Mouse (Mus musculus) thymus, postnatal 14 days (tissue): ENCODE measurements around the gene Wasf2.
A peak's percentile ranks its signal among the peaks of the same experiment; 100 is the strongest.

ENCODE experiments used
- DNase-seq: peaks from one replicate; pipeline ENCODE4 v3.0.0; 2021

The Wasf2 gene

GRCm38 (mm10) chr4:133129391-133129790 lies 914 bp upstream of the Wasf2 start:
- peak; percentile 62 for DNase-seq

- DNase-seq, result peak; percentile 54
Measured at GRCm38 (mm10) chr4:133130890-133131741, 811 bp downstream of the Wasf2 start.

GRCm38 (mm10) chr4:133132027-133132426 lies 1.7 kb downstream of the Wasf2 start:
- DNase-seq, result peak; percentile 55

GRCm38 (mm10) chr4:133136946-133137345 lies 6.6 kb downstream of the Wasf2 start:
- no peak for DNase-seq

- DNase-seq, result no peak
Measured at GRCm38 (mm10) chr4:133138971-133139370, 8.7 kb downstream of the Wasf2 start.

- DNase-seq, result no peak
Measured at GRCm38 (mm10) chr4:133155006-133155405, 24.7 kb downstream of the Wasf2 start.

- no peak for DNase-seq
Measured at GRCm38 (mm10) chr4:133155726-133156125, 25.4 kb downstream of the Wasf2 start.

- no peak for DNase-seq
Measured at GRCm38 (mm10) chr4:133156422-133156821, 26.1 kb downstream of the Wasf2 start.

GRCm38 (mm10) chr4:133156831-133157230 lies 26.5 kb downstream of the Wasf2 start:
- no peak for DNase-seq

- peak; percentile 36 for DNase-seq
Measured at GRCm38 (mm10) chr4:133159127-133159526, 28.8 kb downstream of the Wasf2 start.

- DNase-seq, result no peak
Measured at GRCm38 (mm10) chr4:133159646-133160045, 29.3 kb downstream of the Wasf2 start.

- no peak for DNase-seq
Measured at GRCm38 (mm10) chr4:133160211-133160610, 29.9 kb downstream of the Wasf2 start.

GRCm38 (mm10) chr4:133160821-133161220 lies 30.5 kb downstream of the Wasf2 start:
- DNase-seq, result no peak

- no peak for DNase-seq
Measured at GRCm38 (mm10) chr4:133162196-133162595, 31.9 kb downstream of the Wasf2 start.

GRCm38 (mm10) chr4:133166773-133167172 lies 36.5 kb downstream of the Wasf2 start:
- no peak for DNase-seq

- peak; percentile 70 for DNase-seq
Measured at GRCm38 (mm10) chr4:133169237-133170055, 39.1 kb downstream of the Wasf2 start.

GRCm38 (mm10) chr4:133170056-133170524 lies 39.8 kb downstream of the Wasf2 start:
- no peak for DNase-seq

GRCm38 (mm10) chr4:133170616-133171015 lies 40.3 kb downstream of the Wasf2 start:
- no peak for DNase-seq

GRCm38 (mm10) chr4:133172451-133172850 lies 42.1 kb downstream of the Wasf2 start:
- DNase-seq, result no peak

- DNase-seq, result peak; percentile 66
Measured at GRCm38 (mm10) chr4:133174361-133174760, 44.1 kb downstream of the Wasf2 start.

GRCm38 (mm10) chr4:133175274-133175673 lies 45.0 kb downstream of the Wasf2 start:
- no peak for DNase-seq

- DNase-seq, result peak; percentile 61
Measured at GRCm38 (mm10) chr4:133175998-133176760, 45.9 kb downstream of the Wasf2 start.
